Mouse (Mus musculus) liver, embryonic 14.5 days (tissue): ENCODE results near the gene Iqgap3. TPM values are rescaled to one million over a fixed set of nuclear protein-coding genes. Genes with fewer than 3 reads are reported as not detected.

Source experiments
- ATAC-seq: fragments of 200-750 bp; cut with Nextera tagmentation; 2 replicates; pipeline ENCODE4 v1.8.0; 2017; ENCODE audit warnings: moderate number of reproducible peaks, mild to moderate bottlenecking, moderate library complexity; ENCODE audit not compliant: insufficient read depth
- DNase-seq, 3 experiments: peaks; one replicate each; pipeline ENCODE4 v3.0.0-alpha.2; 2012 to 2013; ENCODE audit warnings: low read depth in 3 of 3, low spot score in 3 of 3
- H3K27ac ChIP-seq: fragments of 300-500 bp; sonication (generic); 2 replicates; pipeline ENCODE4 v1.5.1; 2014; ENCODE audit warnings: moderate library complexity, mild to moderate bottlenecking, control low read depth, inconsistent platforms
- H3K27me3 ChIP-seq: fragments of 300-500 bp; sonication (generic); 2 replicates; pipeline ENCODE4 v1.6.1; 2014; ENCODE audit warnings: mild to moderate bottlenecking, low read length, moderate library complexity; ENCODE audit not compliant: control insufficient read depth, insufficient read depth
- H3K36me3 ChIP-seq: fragments of 300-500 bp; sonication (generic); replicated peaks from 2 replicates; pipeline ENCODE4 v1.6.1; 2014; ENCODE audit warnings: low read depth; ENCODE audit not compliant: control insufficient read depth, insufficient read depth
- H3K4me1 ChIP-seq, 2 experiments: fragments of 200-500 bp in 1 of 2; fragments of 300-500 bp in 1 of 2; sonication (generic) in 1 of 2; replicated peaks; 2 replicates each; pipeline ENCODE4 v1.6.1; 2012 to 2014; ENCODE audit warnings: antibody characterized with exemption in 1 of 2, inconsistent platforms in 1 of 2, low read length in 1 of 2; ENCODE audit not compliant: control insufficient read depth in 2 of 2, insufficient read depth in 2 of 2
- H3K4me2 ChIP-seq: fragments of 300-500 bp; sonication (generic); 2 replicates; pipeline ENCODE4 v1.6.1; 2014; ENCODE audit warnings: low read depth, mild to moderate bottlenecking, control low read depth, moderate library complexity
- H3K4me3 ChIP-seq, 2 experiments: fragments of 200-500 bp in 1 of 2; fragments of 300-500 bp in 1 of 2; sonication (generic) in 1 of 2; 2 replicates each; pipeline ENCODE4 v1.5.1; 2012 to 2014; ENCODE audit warnings: low read depth in 2 of 2, low read length in 2 of 2, mild to moderate bottlenecking in 2 of 2, control low read depth in 1 of 2, inconsistent platforms in 1 of 2, moderate library complexity in 1 of 2; ENCODE audit not compliant: insufficient read depth in 1 of 2
- H3K9ac ChIP-seq: fragments of 300-500 bp; sonication (generic); replicated peaks from 2 replicates; pipeline ENCODE4 v1.6.1; 2014; ENCODE audit warnings: mild to moderate bottlenecking, control low read depth, moderate library complexity
- H3K9me3 ChIP-seq: fragments of 300-500 bp; sonication (generic); 2 replicates; pipeline ENCODE4 v1.6.1; 2016; ENCODE audit warnings: low read length, mixed read lengths; ENCODE audit not compliant: control insufficient read depth
- CTCF ChIP-seq: IDR thresholded peaks from 2 replicates; pipeline ENCODE4 v1.5.1; 2016; ENCODE audit warnings: antibody characterized with exemption, low read depth, control low read depth
- EP300 ChIP-seq: IDR thresholded peaks from 2 replicates; pipeline ENCODE4 v1.6.1; 2016; ENCODE audit warnings: antibody characterized with exemption, low read depth
- WGBS: fragments of 180-500 bp; shearing (Covaris S2); extraction: QIAGEN DNeasy Blood & Tissue Kit; methylation state at CpG from one replicate; pipeline ENCODE4 v1.1.7; 2014; ENCODE audit not compliant: insufficient replicate concordance; 5-methylcytosine and 5-hydroxymethylcytosine counted together
- polyA plus RNA-seq, 2 experiments: library from polyadenylated mRNA; depleted of rRNA in 1 of 2; stranded (reverse) in 1 of 2; unstranded in 1 of 2; fragments of >200 nt; fragmentation: Nextera tagmentation in 1 of 2; extraction: Ambion mirVana in 1 of 2; gene quantifications; 2 replicates each; pipeline versions ENCODE4 v1.2.1 to v1.2.3; 2012 to 2014

The Iqgap3 gene
- polyA plus RNA-seq, 2 experiments, result 6.7 to 8.8 TPM

GRCm38 (mm10) chr3:88114396-88114795 is 32.6 kb downstream of the Iqgap3 start:
- TF ChIP-seq EP300, result no peak
- no peak for TF ChIP-seq CTCF
- no peak overlapping the region for H3K9ac ChIP-seq
- 89% methylated on average over 12 of the region's 12 CpGs for WGBS
- H3K36me3 ChIP-seq, result no peaks in the 10 kb centered on the region; the same call in 1 of the 2 replicates
- no peak overlapping the region for H3K4me3 ChIP-seq
- DNase-seq, result no peak
- H3K4me1 ChIP-seq, result no peaks in the 10 kb centered on the region
- no peak overlapping the region for H3K27ac ChIP-seq
- no peaks in the 10 kb centered on the region for H3K9me3 ChIP-seq
- no peak overlapping the region for H3K4me2 ChIP-seq
- ATAC-seq, result no peak
- H3K27me3 ChIP-seq, result no peaks in the 10 kb centered on the region

GRCm38 (mm10) chr3:88120117-88120651 is 38.4 kb downstream of the Iqgap3 start:
- no peak overlapping the region for H3K27ac ChIP-seq
- no peaks in the 10 kb centered on the region for H3K9me3 ChIP-seq
- ATAC-seq, result no peak
- H3K36me3 ChIP-seq, result no peaks in the 10 kb centered on the region; the same call in 1 of the 2 replicates
- 73% methylated on average over 19 of the region's 19 CpGs for WGBS
- H3K4me3 ChIP-seq, result no peak overlapping the region
- H3K27me3 ChIP-seq, result no peaks in the 10 kb centered on the region
- DNase-seq, result no peak
- TF ChIP-seq EP300 (no peak), CTCF (no peak)
- H3K4me1 ChIP-seq, result no peaks in the 10 kb centered on the region
- no peak overlapping the region for H3K4me2 ChIP-seq
- no peak overlapping the region for H3K9ac ChIP-seq

- no peak overlapping the region for H3K9ac ChIP-seq
- no peak overlapping the region for H3K27ac ChIP-seq
- no peak overlapping the region for H3K4me3 ChIP-seq
- H3K4me1 ChIP-seq, result no peaks in the 10 kb centered on the region
- H3K4me2 ChIP-seq, result no peak overlapping the region
- no peaks in the 10 kb centered on the region for H3K9me3 ChIP-seq
- 70% methylated on average over 14 of the region's 14 CpGs for WGBS
- TF ChIP-seq CTCF (no peak), EP300 (no peak)
- no peaks in the 10 kb centered on the region for H3K27me3 ChIP-seq
- DNase-seq, result no peak
- H3K36me3 ChIP-seq, result no peaks in the 10 kb centered on the region; the same call in 1 of the 2 replicates
- ATAC-seq, result no peak
Measured at GRCm38 (mm10) chr3:88121164-88122131, 39.7 kb downstream of the Iqgap3 start.

GRCm38 (mm10) chr3:88125195-88125594 is 43.4 kb downstream of the Iqgap3 start:
- no peaks in the 10 kb centered on the region for H3K27me3 ChIP-seq
- H3K36me3 ChIP-seq, result no peaks in the 10 kb centered on the region
- WGBS, result 24% methylated on average over 4 of the region's 4 CpGs
- no peaks in the 10 kb centered on the region for H3K4me1 ChIP-seq
- ATAC-seq, result no peak
- no peak for TF ChIP-seq CTCF
- TF ChIP-seq EP300, result no peak
- H3K4me2 ChIP-seq, result no peak overlapping the region
- no peak overlapping the region for H3K4me3 ChIP-seq
- no peak overlapping the region for H3K9ac ChIP-seq
- no peaks in the 10 kb centered on the region for H3K9me3 ChIP-seq
- H3K27ac ChIP-seq, result no peak overlapping the region
- no peak for DNase-seq

GRCm38 (mm10) chr3:88126181-88126580 is 44.4 kb downstream of the Iqgap3 start:
- H3K36me3 ChIP-seq, result no peaks in the 10 kb centered on the region
- H3K4me1 ChIP-seq, result no peaks in the 10 kb centered on the region
- H3K27me3 ChIP-seq, result no peaks in the 10 kb centered on the region
- no peak overlapping the region for H3K4me3 ChIP-seq
- no peak for TF ChIP-seq CTCF
- no peak for TF ChIP-seq EP300
- no peak overlapping the region for H3K4me2 ChIP-seq
- no peak overlapping the region for H3K27ac ChIP-seq
- no peak overlapping the region for H3K9ac ChIP-seq
- 74% methylated on average over 7 of the region's 7 CpGs for WGBS
- DNase-seq (no peak), ATAC-seq (no peak)
- H3K9me3 ChIP-seq, result no peaks in the 10 kb centered on the region
